Mouse (Mus musculus) forebrain, embryonic 16.5 days (tissue): ENCODE measurements around the gene Tie1. TPM values are rescaled to one million over a fixed set of nuclear protein-coding genes. Genes with fewer than 3 reads are reported as not detected.
A peak's percentile ranks its signal among the peaks of the same experiment; 100 is the strongest.

Source experiments
- ATAC-seq: fragments of 200-750 bp; cut with Nextera tagmentation; 2 replicates; pipeline ENCODE4 v1.8.0; 2017; ENCODE audit warnings: mild to moderate bottlenecking, moderate library complexity
- H3K27ac ChIP-seq: fragments of 300-500 bp; sonication (generic); 2 replicates; pipeline ENCODE4 v1.5.1; 2014; ENCODE audit warnings: low read length, control low read depth
- H3K27me3 ChIP-seq: fragments of 300-500 bp; sonication (generic); replicated peaks from 2 replicates; pipeline ENCODE4 v1.6.1; 2014; ENCODE audit warnings: low read length; ENCODE audit not compliant: control insufficient read depth, insufficient read depth
- H3K36me3 ChIP-seq: fragments of 300-500 bp; sonication (generic); 2 replicates; pipeline ENCODE4 v1.6.1; 2014; ENCODE audit not compliant: control insufficient read depth, insufficient read depth
- H3K4me1 ChIP-seq: fragments of 300-500 bp; sonication (generic); replicated peaks from 2 replicates; pipeline ENCODE4 v1.6.1; 2014; ENCODE audit warnings: low read length; ENCODE audit not compliant: control insufficient read depth, insufficient read depth
- H3K4me2 ChIP-seq: fragments of 300-500 bp; sonication (generic); 2 replicates; pipeline ENCODE4 v1.6.1; 2014; ENCODE audit warnings: mild to moderate bottlenecking, low read length, control low read depth
- H3K4me3 ChIP-seq: fragments of 300-500 bp; sonication (generic); replicated peaks from 2 replicates; pipeline ENCODE4 v1.5.1; 2014; ENCODE audit warnings: mild to moderate bottlenecking, low read length, control low read depth
- H3K9ac ChIP-seq: fragments of 300-500 bp; sonication (generic); replicated peaks from 2 replicates; pipeline ENCODE4 v1.6.1; 2014; ENCODE audit warnings: low read depth, low read length, control low read depth
- H3K9me3 ChIP-seq: fragments of 300-500 bp; sonication (generic); 2 replicates; pipeline ENCODE4 v1.6.1; 2016; ENCODE audit warnings: low read length; ENCODE audit not compliant: control insufficient read depth
- WGBS: fragments of 180-500 bp; shearing (Covaris S2); extraction: QIAGEN DNeasy Blood & Tissue Kit; methylation state at CpG from one replicate; pipeline ENCODE4 v1.1.7; 2014; 5-methylcytosine and 5-hydroxymethylcytosine counted together
- polyA plus RNA-seq: library from polyadenylated mRNA; unstranded; fragments of >200 nt; fragmentation: Nextera tagmentation; extraction: Ambion mirVana; gene quantifications from 2 replicates; pipeline ENCODE4 v1.2.1, GENCODE M21; 2015

Tie1 gene
- polyA plus RNA-seq, 1 experiment from 2014 or later = 12.7 TPM

GRCm38 (mm10) chr4:118446415-118447153, 43.3 kb downstream of the Tie1 start:
- peak overlapping the region; percentile 62 for H3K9ac ChIP-seq
- peak; percentile 47 for ATAC-seq
- no peaks in the 10 kb centered on the region for H3K36me3 ChIP-seq
- H3K4me1 ChIP-seq = peaks cover 14% of the 10 kb centered on the region
- H3K4me2 ChIP-seq = peak overlapping the region; percentile 80
- H3K27me3 ChIP-seq = no peaks in the 10 kb centered on the region
- H3K9me3 ChIP-seq = no peaks in the 10 kb centered on the region
- WGBS = 18% methylated on average over 24 of the region's 24 CpGs
- H3K27ac ChIP-seq = no peak overlapping the region; the same call in 1 of the 2 replicates
- H3K4me3 ChIP-seq = peak overlapping the region; percentile 41

- no peaks in the 10 kb centered on the region for H3K36me3 ChIP-seq
- WGBS = 19% methylated on average over 18 of the region's 18 CpGs
- H3K9ac ChIP-seq = peak overlapping the region; percentile 62
- peak overlapping the region; percentile 41 for H3K4me3 ChIP-seq
- H3K27me3 ChIP-seq = no peaks in the 10 kb centered on the region
- peaks cover 14% of the 10 kb centered on the region for H3K4me1 ChIP-seq
- no peak overlapping the region for H3K27ac ChIP-seq
- peak overlapping the region; percentile 80 for H3K4me2 ChIP-seq
- peak; percentile 59 for ATAC-seq
- H3K9me3 ChIP-seq = no peaks in the 10 kb centered on the region
These were observed 44.0 kb downstream of the Tie1 start for GRCm38 (mm10) chr4:118445781-118446414.

GRCm38 (mm10) chr4:118445088-118445487, 44.8 kb downstream of the Tie1 start:
- WGBS = 78% methylated on average over 10 of the region's 10 CpGs
- H3K4me2 ChIP-seq = no peak overlapping the region
- no peak overlapping the region for H3K4me3 ChIP-seq
- no peaks in the 10 kb centered on the region for H3K27me3 ChIP-seq
- H3K27ac ChIP-seq = no peak overlapping the region
- no peaks in the 10 kb centered on the region for H3K36me3 ChIP-seq
- no peak overlapping the region for H3K9ac ChIP-seq
- no peak for ATAC-seq
- peaks cover 14% of the 10 kb centered on the region for H3K4me1 ChIP-seq
- H3K9me3 ChIP-seq = no peaks in the 10 kb centered on the region

GRCm38 (mm10) chr4:118437829-118438253, 52.0 kb downstream of the Tie1 start:
- Histone ChIP-seq H3K4me2 (peak overlapping the region; percentile 96), H3K4me1 (peaks cover 23% of the 10 kb centered on the region), H3K27me3 (no peaks in the 10 kb centered on the region), H3K4me3 (peak overlapping the region; percentile 62), H3K36me3 (no peaks in the 10 kb centered on the region), H3K9ac (peak overlapping the region; percentile 71), H3K9me3 (no peaks in the 10 kb centered on the region), H3K27ac (peak overlapping the region; percentile 93)
- WGBS = 10% methylated on average over 12 of the region's 12 CpGs
- no peak for ATAC-seq

GRCm38 (mm10) chr4:118436820-118437603, 52.8 kb downstream of the Tie1 start, which contains the start of gene Cdc20:
TSS of gene Cdc20 (minus strand) at chr4:118437352.
- H3K4me3 ChIP-seq = peak within 1 kb of the TSS; percentile 62
- peak within 1 kb of the TSS; percentile 93 for H3K27ac ChIP-seq
- H3K4me2 ChIP-seq = peak within 1 kb of the TSS; percentile 96
- peaks cover 23% of the 10 kb centered on the region for H3K4me1 ChIP-seq
- H3K27me3 ChIP-seq = no peaks in the 10 kb centered on the region
- under 1% methylated on average over 67 of the region's 67 CpGs for WGBS
- H3K36me3 ChIP-seq = 0 out of 2 replicates have a peak, but pooled peaks cover 1% of the 10 kb centered on the region
- no peaks in the 10 kb centered on the region for H3K9me3 ChIP-seq
- peak; percentile 99 for ATAC-seq
- peak within 1 kb of the TSS; percentile 71 for H3K9ac ChIP-seq

- no peak for ATAC-seq
- H3K9me3 ChIP-seq = no peaks in the 10 kb centered on the region
- H3K36me3 ChIP-seq = peaks cover 4% of the 10 kb centered on the region; the same call in 1 of the 2 replicates
These were observed 57.5 kb downstream of the Tie1 start for GRCm38 (mm10) chr4:118432332-118432731.

GRCm38 (mm10) chr4:118429215-118429895, 60.5 kb downstream of the Tie1 start:
- H3K4me1 ChIP-seq = peaks cover 18% of the 10 kb centered on the region
- H3K9me3 ChIP-seq = no peaks in the 10 kb centered on the region
- no peak for ATAC-seq
- no peaks in the 10 kb centered on the region for H3K27me3 ChIP-seq
- WGBS = 59% methylated on average over 7 of the region's 7 CpGs
- H3K36me3 ChIP-seq = peaks cover 4% of the 10 kb centered on the region; the same call in 1 of the 2 replicates
- H3K4me2 ChIP-seq = no peak overlapping the region
- H3K4me3 ChIP-seq = no peak overlapping the region
- no peak overlapping the region for H3K9ac ChIP-seq
- H3K27ac ChIP-seq = no peak overlapping the region

More at GRCm38 (mm10) chr4:118432332-118432731, 57.5 kb downstream of the Tie1 start:
- Histone ChIP-seq H3K27ac (no peak overlapping the region), H3K27me3 (no peaks in the 10 kb centered on the region), H3K9ac (no peak overlapping the region), H3K4me2 (no peak overlapping the region), H3K4me3 (no peak overlapping the region), H3K4me1 (peaks cover 31% of the 10 kb centered on the region)
- 77% methylated on average over 8 of the region's 8 CpGs for WGBS

- H3K27me3 ChIP-seq = no peaks in the 10 kb centered on the region
- peaks cover 18% of the 10 kb centered on the region for H3K4me1 ChIP-seq
- 55% methylated on average over 15 of the region's 15 CpGs for WGBS
- peak overlapping the region; percentile 37 for H3K27ac ChIP-seq
- peak overlapping the region; percentile 48 for H3K4me3 ChIP-seq
- H3K9me3 ChIP-seq = no peaks in the 10 kb centered on the region
- H3K9ac ChIP-seq = peak overlapping the region; percentile 73
- peaks cover 4% of the 10 kb centered on the region; the same call in 1 of the 2 replicates for H3K36me3 ChIP-seq
- peak overlapping the region; percentile 80 for H3K4me2 ChIP-seq
- peak; percentile 8; the same call in 1 of the 2 replicates for ATAC-seq
These were observed 61.2 kb downstream of the Tie1 start for GRCm38 (mm10) chr4:118428531-118429214.
